Mouse (Mus musculus) bone marrow macrophage, adult 2 months (primary cell): ENCODE results near the gene Cd38. TPM values are rescaled to one million over a fixed set of nuclear protein-coding genes. Genes with fewer than 3 reads are reported as not detected.

Source experiments
- H3K27ac ChIP-seq: 2 replicates; pipeline ENCODE4 v1.5.1; 2012; ENCODE audit warnings: low read depth, low read length; ENCODE audit not compliant: insufficient read depth
- H3K4me1 ChIP-seq: 2 replicates; pipeline ENCODE4 v1.6.1; 2012; ENCODE audit warnings: low read length; ENCODE audit not compliant: control insufficient read depth, insufficient read depth
- H3K4me3 ChIP-seq: 2 replicates; pipeline ENCODE4 v1.5.1; 2012; ENCODE audit warnings: mild to moderate bottlenecking, low read length, moderate library complexity; ENCODE audit not compliant: insufficient read depth
- CTCF ChIP-seq: IDR thresholded peaks from 2 replicates; pipeline ENCODE4 v1.5.1; 2012; ENCODE audit warnings: low read depth, mild to moderate bottlenecking, low read length, moderate library complexity
- POLR2A ChIP-seq: IDR thresholded peaks from 2 replicates; pipeline ENCODE4 v1.6.1; 2012; ENCODE audit warnings: mild to moderate bottlenecking, low read depth, low read length, borderline replicate concordance
- polyA plus RNA-seq: library from polyadenylated mRNA; stranded (reverse); fragments of >200 nt; gene quantifications from 2 replicates; pipeline ENCODE4 v1.2.4, GENCODE M21; 2012; ENCODE audit not compliant: missing spikeins, insufficient read depth, insufficient read length

The Cd38 gene
- polyA plus RNA-seq, 1 experiment, result not detected

DNA sequence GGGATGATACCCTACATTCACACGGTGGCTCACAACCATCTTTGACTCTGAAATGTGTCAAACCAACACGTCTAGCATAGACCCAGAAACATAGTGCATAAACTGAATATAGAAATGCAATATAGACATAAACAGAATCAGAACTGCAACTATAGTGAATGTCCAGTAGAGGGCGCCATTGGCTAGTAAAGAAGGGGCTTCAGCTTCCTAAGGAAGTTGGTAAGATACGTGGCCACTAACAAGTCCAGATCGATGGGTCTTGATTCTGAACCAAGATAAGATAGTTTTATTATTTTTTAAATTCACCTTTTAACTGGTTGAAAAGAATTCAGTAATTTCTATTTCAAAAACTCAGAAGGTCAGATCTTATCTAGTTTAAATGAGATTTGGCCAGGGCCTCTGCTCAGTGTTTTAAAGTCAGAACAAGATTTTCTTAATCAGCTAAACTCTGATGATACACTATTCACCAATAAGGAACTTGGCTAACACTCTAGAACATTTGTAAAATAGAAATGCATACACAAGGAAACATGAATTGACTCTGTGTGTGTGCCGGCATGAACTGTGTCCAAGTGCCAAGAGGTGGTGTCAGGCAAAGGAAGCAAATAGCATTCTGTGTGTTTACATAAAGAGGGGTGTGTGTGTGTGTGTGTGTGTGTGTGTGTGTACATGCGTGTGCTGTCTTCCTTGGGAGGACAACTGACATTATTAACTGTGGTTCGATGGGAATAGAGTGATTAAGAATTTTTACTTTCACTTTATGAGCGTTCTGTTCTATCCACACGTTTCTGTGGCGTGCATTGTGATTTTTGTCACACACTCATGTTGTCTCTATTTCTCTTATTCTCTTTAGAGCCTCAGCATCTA lies 27.0 kb upstream of the Cd38 start:
- H3K4me3 ChIP-seq, result peak overlapping the region; percentile 42
- H3K4me1 ChIP-seq, result peaks cover 13% of the 10 kb centered on the region
- H3K27ac ChIP-seq, result peak overlapping the region; percentile 35
- no peak for TF ChIP-seq POLR2A
- no peak for TF ChIP-seq CTCF

DNA sequence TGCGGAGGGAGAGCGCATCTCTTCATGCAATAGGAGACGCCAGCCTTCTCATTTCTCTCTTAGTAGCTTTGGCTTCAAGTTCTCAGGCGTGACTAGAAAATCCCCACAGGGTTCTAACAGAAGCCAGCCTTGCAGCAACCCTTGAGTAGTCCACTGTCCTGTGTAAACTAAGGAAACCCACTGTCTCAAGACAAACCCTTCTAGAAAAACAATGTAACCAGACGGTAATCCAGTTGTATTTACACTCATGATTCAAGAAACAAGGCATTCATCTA lies 26.4 kb upstream of the Cd38 start:
- no peak overlapping the region for H3K27ac ChIP-seq
- H3K4me3 ChIP-seq, result peak overlapping the region; percentile 42
- peaks cover 13% of the 10 kb centered on the region for H3K4me1 ChIP-seq
- no peak for TF ChIP-seq POLR2A
- TF ChIP-seq CTCF, result no peak

DNA sequence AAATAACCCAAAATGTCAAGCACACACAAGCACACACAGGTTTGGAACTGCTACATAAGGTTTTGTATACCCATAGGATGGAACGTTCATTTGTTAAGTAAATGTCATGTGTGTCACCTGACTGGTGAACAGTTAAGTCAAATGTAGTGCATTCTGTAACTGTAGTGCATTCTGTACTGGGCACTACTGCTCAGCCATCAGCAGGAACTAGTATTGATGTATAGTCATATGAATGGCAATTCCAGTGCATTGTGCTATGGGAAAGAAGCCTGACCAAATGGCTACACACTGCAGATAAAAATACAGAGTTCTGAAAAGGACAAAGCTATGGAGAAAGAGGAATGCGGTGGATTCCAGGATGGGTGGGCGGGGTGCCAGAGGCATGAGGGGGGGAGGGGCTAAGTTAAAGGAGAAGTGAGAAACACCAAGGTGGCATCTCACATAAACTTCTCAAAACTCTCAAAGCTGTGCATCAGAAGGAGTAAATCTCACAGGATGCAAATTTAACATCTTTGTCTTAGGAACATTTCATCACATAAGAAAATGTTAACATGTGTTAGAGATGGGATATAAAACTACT lies 25.7 kb upstream of the Cd38 start:
- H3K27ac ChIP-seq, result no peak overlapping the region; the same call in 1 of the 2 replicates
- no peak overlapping the region for H3K4me3 ChIP-seq
- peaks cover 17% of the 10 kb centered on the region for H3K4me1 ChIP-seq
- no peak for TF ChIP-seq CTCF
- TF ChIP-seq POLR2A, result no peak

DNA sequence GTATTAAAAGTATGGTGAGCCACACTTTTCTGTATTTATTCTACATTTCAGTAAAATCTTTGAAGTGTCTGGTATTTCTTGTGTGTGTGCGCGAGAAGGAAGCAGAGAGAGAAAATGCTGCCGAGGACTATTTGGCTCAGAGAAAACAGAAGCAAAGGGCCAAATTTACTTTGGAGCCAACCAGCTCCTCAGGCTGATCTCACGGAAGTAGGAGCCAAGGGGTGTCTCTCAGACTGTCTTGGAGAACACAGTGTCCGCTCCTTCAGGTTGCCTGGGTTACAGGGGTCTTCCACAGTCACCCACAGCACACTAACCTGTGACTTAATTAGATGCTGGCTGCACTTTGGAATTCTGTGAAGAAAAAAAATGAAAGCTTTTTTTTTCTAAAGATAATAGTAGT lies 23.3 kb upstream of the Cd38 start:
- Histone ChIP-seq H3K4me3 (no peak overlapping the region), H3K27ac (no peak overlapping the region), H3K4me1 (peaks cover 31% of the 10 kb centered on the region)
- no peak for TF ChIP-seq POLR2A
- no peak for TF ChIP-seq CTCF

DNA sequence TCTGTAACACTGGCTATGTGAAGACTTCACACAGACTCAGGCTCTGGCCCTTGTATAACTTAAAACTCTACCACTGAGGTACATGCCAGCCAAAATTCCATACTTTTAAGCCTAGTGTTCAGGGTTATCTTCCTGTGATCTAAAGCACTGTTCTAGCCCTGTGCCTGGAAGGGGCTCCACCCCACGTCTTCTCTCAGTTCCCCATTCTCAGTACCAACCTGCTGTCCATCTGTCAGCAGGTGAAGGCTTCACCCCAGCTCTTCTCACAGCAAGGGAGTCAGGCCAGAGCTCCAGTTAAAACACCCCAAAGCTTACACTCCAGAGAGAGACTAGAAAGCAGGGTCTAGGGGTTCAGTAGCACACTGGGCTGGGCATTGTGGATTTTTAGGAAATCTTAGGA lies 22.7 kb upstream of the Cd38 start:
- Histone ChIP-seq H3K27ac (no peak overlapping the region), H3K4me1 (peaks cover 31% of the 10 kb centered on the region), H3K4me3 (no peak overlapping the region)
- no peak for TF ChIP-seq POLR2A
- no peak for TF ChIP-seq CTCF

DNA sequence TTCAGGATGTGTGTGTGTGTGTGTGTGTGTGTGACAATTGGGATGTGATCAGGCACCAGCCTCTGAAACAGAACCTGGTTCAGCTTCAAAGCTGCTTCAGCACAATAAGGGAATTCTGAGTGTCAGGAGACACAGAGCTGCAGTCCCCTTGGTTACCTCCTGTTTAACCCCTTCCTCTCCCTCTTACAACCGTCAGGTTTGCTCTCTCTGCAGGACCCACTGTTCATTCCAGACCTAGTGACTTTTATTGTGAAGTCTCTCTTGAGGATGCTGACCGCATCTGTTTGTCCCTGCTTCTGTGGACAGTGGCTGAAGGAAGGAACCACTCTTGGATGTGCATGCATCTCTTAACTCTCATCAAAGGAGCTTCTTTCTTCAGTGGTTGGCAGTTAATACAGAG lies 22.1 kb upstream of the Cd38 start:
- TF ChIP-seq CTCF (no peak), POLR2A (no peak)
- Histone ChIP-seq H3K27ac (no peak overlapping the region), H3K4me1 (peaks cover 31% of the 10 kb centered on the region), H3K4me3 (no peak overlapping the region)

DNA sequence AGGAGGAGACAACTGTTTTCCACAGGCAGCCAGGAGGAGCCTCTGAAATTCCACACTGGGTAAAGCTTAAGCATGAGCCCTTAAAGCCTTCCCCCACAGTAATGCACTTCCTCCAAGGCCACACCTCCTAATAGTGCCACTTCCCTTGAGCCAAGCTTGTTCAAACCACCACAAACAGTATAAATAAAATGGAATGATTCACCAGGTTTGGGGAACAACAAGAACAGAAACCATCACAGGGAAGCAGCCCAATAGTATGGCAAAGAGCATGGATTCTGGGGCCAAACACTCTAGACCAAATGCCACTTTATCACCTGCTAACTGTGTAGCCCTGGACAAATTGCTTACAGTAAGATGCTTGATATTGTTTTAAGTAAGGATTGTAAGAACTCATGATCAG lies 20.8 kb upstream of the Cd38 start:
- H3K4me1 ChIP-seq, result peaks cover 23% of the 10 kb centered on the region
- H3K4me3 ChIP-seq, result no peak overlapping the region
- H3K27ac ChIP-seq, result 0 out of 2 replicates have a peak overlapping the region, but pooled peaks have one; percentile 27
- no peak for TF ChIP-seq CTCF
- no peak for TF ChIP-seq POLR2A

DNA sequence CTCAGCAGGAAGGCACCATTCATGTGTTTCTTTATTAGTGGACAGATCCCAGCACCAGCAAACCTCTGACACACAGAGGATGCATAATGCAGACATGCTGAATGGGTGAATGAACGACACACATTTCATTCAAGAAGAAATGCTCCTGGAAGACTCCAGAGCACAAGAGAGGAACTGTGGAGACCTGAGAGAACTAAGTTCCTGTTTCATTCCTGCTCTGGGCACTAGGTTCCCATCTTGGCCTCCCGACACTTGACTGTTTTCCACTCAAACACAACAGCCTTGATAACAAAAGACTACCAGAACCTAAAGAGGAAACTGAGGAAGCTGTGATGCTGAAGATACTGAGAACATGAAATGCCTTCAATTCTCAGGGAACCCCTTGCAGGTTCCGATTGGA lies 20.1 kb upstream of the Cd38 start:
- Histone ChIP-seq H3K27ac (peak overlapping the region; percentile 41), H3K4me1 (peaks cover 25% of the 10 kb centered on the region), H3K4me3 (no peak overlapping the region)
- TF ChIP-seq CTCF (no peak), POLR2A (no peak)

DNA sequence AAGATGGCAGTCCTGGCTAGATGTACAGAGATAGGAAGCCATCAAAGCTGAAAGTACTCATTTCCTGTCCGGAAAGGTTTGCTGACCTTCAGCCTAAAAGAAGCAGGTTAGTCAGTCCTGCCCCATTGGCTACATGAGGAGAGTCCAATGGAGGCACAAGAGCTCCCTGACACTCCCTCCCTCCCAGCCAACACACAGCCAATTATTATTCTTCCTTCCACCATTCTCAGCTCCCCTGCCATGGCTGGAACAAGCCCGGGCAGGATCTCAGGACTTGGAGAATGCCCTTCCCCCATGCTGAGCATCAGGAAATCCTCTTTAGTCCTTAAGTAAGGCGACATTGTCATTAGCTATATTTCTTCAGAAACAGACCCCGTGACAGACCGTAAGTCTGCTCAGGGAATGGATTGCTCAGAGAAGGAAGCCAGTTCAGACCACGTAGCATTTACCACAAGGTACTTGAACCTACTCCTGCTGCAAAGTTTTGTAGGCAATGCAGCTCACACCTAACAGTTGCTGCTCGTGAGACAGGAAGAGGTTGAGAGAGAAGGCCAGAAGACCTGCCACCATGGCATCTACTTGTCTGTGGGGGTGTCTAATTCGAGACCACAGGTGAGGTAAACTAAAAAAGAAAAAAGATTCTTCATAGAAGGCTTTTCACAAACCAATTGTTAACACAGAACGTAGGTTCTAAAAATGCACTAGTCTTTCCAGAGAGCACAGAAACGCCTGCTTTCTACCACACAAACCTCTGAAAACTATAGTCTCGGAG lies 15.1 kb upstream of the Cd38 start:
- TF ChIP-seq POLR2A (no peak), CTCF (no peak)
- H3K4me3 ChIP-seq, result no peak overlapping the region
- peak overlapping the region; percentile 68 for H3K27ac ChIP-seq
- H3K4me1 ChIP-seq, result peaks cover 38% of the 10 kb centered on the region

DNA sequence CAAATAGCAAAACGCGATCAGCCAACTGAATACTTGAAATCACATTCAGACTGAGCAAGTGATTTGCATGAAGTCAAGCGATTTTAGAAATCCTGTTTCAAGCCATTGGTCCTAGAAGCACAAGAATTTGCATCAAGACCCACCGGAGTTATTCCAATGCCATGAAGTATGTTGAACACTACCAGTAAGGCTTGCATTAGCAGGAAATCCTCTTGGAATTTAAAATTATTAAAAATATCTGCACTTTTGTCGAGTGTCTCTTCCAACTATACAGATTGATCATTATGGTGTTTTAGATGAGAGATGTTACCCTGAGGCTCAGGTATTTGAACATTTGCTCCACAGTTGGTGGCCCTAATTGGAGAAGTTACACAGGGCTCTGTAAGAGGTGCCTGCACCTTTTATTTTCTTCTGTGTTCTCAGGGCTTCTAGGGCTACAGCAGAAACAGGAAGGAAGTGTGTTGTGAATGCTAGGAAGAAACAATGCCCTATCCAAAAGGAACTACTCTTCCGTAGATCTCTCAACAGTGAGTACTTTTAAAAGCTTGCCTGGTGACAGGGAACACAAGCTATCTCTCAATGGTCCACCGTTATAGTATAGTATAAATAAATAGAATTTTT lies 14.4 kb upstream of the Cd38 start:
- no peak for TF ChIP-seq POLR2A
- no peak for TF ChIP-seq CTCF
- Histone ChIP-seq H3K4me1 (peaks cover 33% of the 10 kb centered on the region), H3K27ac (peak overlapping the region; percentile 68)

More for the DNA sequence above, 14.4 kb upstream of the Cd38 start:
- H3K4me3 ChIP-seq, result no peak overlapping the region
